Mouse (Mus musculus) 3134 (cell line): ENCODE data around the gene Anks1.

Experiments
- DNase-seq: peaks from one replicate; pipeline ENCODE4 v3.0.0-alpha.2; 2011; ENCODE audit warnings: low spot score; ENCODE audit not compliant: insufficient read length; ENCODE audit errors: extremely low read depth

The Anks1 gene

DNA sequence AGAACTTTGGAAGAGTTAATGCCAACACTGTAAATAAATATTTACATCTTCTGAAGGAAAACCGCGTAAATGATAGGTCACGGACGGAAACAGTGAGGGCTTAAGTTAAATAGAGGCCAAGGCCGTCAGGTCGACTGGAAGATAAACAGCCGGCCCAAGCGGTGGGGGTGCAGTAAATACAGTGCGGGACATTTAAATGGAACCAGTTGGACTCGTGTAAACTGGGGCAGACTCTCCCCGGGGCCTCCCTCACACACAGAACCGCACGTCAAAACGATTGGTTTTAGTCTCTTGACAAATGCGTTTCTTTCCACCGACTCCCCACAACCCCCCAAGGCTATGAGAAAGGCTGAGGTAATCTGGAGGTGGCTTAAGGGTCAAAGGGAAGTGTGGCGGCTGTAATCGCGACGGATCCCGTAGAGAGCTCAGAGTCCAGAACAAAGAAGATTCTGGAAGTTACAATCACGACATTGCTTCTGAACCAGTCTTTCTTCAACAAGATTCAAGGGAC is 175.3 kb downstream of the Anks1 start:
- DNase-seq: no peak

GRCm38 (mm10) chr17:28084964-28085363 is 175.9 kb downstream of the Anks1 start:
- DNase-seq: peak; percentile 63

GRCm38 (mm10) chr17:28087430-28087829 is 178.3 kb downstream of the Anks1 start:
- no peak for DNase-seq

DNA sequence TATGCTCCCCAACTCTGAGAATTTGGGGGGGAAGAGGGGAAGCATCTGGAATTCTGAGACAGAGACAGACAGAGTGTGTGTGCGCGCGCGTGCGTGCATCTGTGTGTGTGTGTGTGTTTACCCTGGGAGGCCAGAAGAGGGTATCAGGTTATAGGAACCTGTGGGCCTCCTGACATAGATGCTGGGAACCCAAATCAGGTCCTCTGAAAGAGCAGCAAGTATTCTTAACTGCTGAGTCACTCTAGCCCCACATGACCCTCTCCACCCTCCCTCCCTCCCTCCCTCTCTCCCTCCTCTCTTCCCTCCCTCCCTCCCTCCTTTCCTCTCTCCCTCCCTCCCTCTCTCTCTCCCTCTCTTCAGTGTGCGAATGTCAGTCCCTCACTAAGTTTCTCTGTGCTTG is 179.6 kb downstream of the Anks1 start:
- DNase-seq: no peak

- no peak for DNase-seq
Observed at GRCm38 (mm10) chr17:28092297-28092696, 183.2 kb downstream of the Anks1 start.

- no peak for DNase-seq
Observed at GRCm38 (mm10) chr17:28093837-28094236, 184.7 kb downstream of the Anks1 start.

- DNase-seq: no peak
Observed at GRCm38 (mm10) chr17:28096418-28096817, 187.3 kb downstream of the Anks1 start.

GRCm38 (mm10) chr17:28097308-28097707 is 188.2 kb downstream of the Anks1 start:
- no peak for DNase-seq

DNA sequence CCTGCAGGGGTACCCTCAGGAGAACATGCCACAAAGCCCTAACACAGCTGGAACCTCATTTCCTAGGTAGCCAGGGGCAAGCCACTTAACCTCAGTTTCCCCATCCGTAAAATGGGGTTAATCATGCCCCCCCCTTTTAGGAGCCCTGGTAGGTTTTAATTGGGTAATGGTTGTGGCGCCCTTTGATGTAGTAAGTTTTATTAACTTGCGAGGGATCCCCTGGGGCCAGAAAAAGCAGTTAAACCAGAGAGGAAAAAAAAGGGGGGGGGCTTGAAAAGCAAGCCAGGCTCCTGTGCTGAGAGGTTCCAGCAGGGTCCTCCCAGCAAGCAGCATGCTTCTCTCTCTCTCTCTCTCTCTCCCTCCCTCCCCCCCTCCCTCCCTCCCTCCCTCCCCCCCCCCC is 190.0 kb downstream of the Anks1 start:
- DNase-seq: no peak

GRCm38 (mm10) chr17:28100669-28101068 is 191.6 kb downstream of the Anks1 start:
- DNase-seq: no peak

DNA sequence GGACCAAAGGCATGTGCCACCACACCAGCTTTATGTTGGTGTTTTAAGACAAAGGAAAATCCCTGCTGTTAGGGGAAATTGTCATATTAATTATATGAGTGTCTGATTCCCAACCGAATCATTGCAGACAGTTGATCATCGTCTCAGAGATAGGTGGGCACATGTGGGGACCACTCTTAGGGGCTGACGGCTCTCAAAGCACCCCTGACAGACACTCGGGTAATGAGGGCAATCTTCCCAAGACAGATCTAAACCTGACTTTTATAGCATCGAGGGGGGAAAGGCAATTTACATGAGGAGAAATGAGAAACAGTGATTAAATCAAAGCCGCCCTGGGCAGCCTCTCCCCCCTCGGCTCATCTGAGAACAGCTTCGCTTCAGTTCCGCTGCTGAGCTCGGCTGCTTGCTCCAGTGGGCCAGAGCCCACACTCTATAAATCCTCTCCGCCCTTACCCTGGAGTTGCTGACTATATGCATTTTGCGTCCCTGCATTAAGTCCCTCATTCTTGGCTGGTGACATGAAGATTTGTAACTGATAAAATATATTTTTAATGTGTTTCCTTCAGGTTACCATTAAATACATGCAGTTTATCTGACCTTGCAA is 192.3 kb downstream of the Anks1 start:
- DNase-seq: no peak

DNA sequence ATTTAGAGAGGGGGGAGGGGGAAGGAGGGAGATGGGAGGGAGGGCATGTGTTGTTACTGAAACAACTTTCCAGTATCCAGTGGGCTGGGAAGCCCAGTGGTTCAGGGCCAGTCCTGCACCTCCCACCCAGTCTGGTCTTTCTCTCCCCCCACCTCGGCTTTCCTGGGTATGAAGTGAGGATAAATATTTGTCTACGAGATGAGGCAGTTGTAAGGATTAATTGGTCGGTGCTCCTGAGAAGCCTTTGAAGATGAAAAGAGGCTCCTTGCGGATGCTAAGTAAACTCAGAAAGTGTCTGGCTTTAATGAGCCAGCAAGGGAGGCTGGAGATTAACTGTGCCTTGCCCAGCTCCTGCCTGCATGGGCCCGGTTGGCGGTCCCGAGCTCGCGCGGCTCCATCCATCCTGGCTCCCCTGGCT is 192.8 kb downstream of the Anks1 start:
- DNase-seq: no peak

- DNase-seq: no peak
Observed at GRCm38 (mm10) chr17:28104416-28104815, 195.3 kb downstream of the Anks1 start.

- no peak for DNase-seq
Observed at GRCm38 (mm10) chr17:28106352-28106751, 197.2 kb downstream of the Anks1 start.

DNA sequence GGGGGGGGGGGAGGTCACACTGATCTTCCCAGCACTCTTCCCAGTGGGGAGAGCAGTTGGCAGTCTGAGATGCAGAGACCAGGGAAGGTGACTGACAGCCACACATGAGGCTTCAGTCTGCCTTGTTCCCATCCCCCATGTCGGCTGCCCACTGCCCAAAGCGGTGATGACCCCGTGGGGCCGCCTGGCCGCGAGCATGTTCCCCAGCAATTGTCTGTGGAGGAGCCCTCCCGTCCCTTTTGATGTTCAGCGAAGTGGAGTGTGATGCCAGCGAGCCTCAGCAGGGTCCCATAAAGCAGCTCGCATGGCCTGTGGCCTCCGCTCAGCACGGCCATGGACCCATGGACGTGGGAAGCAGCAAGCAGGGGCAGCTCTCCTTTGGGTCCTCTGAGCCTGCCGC is 198.2 kb downstream of the Anks1 start:
- DNase-seq: no peak

GRCm38 (mm10) chr17:28112266-28112665 is 203.2 kb downstream of the Anks1 start:
- no peak for DNase-seq
